Mouse (Mus musculus): ENCODE data around the gene Gm3402. TPM values are rescaled to one million over a fixed set of nuclear protein-coding genes. Genes with fewer than 3 reads are reported as not detected.
"Not testable (repeated sequence)": the region's sequence is repeated elsewhere in the genome, so short reads cannot be mapped to it uniquely, and the experiment has no call there.

The Gm3402 gene
- not detected in 2 replicates for polyA plus RNA-seq (2015; fragmentation: Nextera tagmentation; extraction: Ambion mirVana)

- not testable (repeated sequence) for H3K4me2 ChIP-seq (ENCODE audit: low read length); H3K27ac ChIP-seq (ENCODE audit: low read length); H3K36me3 ChIP-seq (ENCODE audit: control insufficient read depth, insufficient read depth); ATAC-seq; H3K4me3 ChIP-seq (replicated peaks; ENCODE audit: low read length); H3K9ac ChIP-seq (replicated peaks; ENCODE audit: low read depth, low read length); H3K27me3 ChIP-seq (replicated peaks; ENCODE audit: control insufficient read depth, insufficient read depth, low read length); H3K4me1 ChIP-seq (replicated peaks; ENCODE audit: control insufficient read depth, insufficient read depth, low read length); H3K9me3 ChIP-seq (ENCODE audit: control insufficient read depth, low read length)
- WGBS = no CpG with 5 or more reads among the region's 5 CpGs
Observed at GRCm38 (mm10) chr5:146513823-146514222, at the start of gene Gm3402. Gm3402 (plus strand) TSS chr5:146514123.

- 92% methylated on average over 19 of the region's 19 CpGs for WGBS
- no peak overlapping the region for H3K4me3 ChIP-seq (replicated peaks; ENCODE audit: low read length)
- no peaks in the 10 kb centered on the region for H3K4me1 ChIP-seq (replicated peaks; ENCODE audit: control insufficient read depth, insufficient read depth, low read length)
- H3K27me3 ChIP-seq (replicated peaks; ENCODE audit: control insufficient read depth, insufficient read depth, low read length) = no peaks in the 10 kb centered on the region
- no peaks in the 10 kb centered on the region for H3K9me3 ChIP-seq (ENCODE audit: control insufficient read depth, low read length)
- H3K36me3 ChIP-seq (ENCODE audit: control insufficient read depth, insufficient read depth) = 0 out of 2 replicates have a peak, but pooled peaks cover 2% of the 10 kb centered on the region
- no peak for ATAC-seq
- no peak overlapping the region for H3K4me2 ChIP-seq (ENCODE audit: low read length)
- H3K9ac ChIP-seq (replicated peaks; ENCODE audit: low read depth, low read length) = no peak overlapping the region
- no peak overlapping the region for H3K27ac ChIP-seq (ENCODE audit: low read length)
Observed at GRCm38 (mm10) chr5:146466663-146467062, 47.3 kb upstream of the Gm3402 start.

- no peak for ATAC-seq
- 0 out of 2 replicates have a peak, but pooled peaks cover 2% of the 10 kb centered on the region for H3K36me3 ChIP-seq (ENCODE audit: control insufficient read depth, insufficient read depth)
- no peak overlapping the region for H3K4me3 ChIP-seq (replicated peaks; ENCODE audit: low read length)
- H3K9me3 ChIP-seq (ENCODE audit: control insufficient read depth, low read length) = no peaks in the 10 kb centered on the region
- WGBS = 80% methylated on average over 9 of the region's 9 CpGs
- H3K9ac ChIP-seq (replicated peaks; ENCODE audit: low read depth, low read length) = no peak overlapping the region
- H3K4me2 ChIP-seq (ENCODE audit: low read length) = no peak overlapping the region
- H3K4me1 ChIP-seq (replicated peaks; ENCODE audit: control insufficient read depth, insufficient read depth, low read length) = no peaks in the 10 kb centered on the region
- H3K27me3 ChIP-seq (replicated peaks; ENCODE audit: control insufficient read depth, insufficient read depth, low read length) = no peaks in the 10 kb centered on the region
- no peak overlapping the region for H3K27ac ChIP-seq (ENCODE audit: low read length)
Observed at GRCm38 (mm10) chr5:146468311-146468710, 45.6 kb upstream of the Gm3402 start.

GRCm38 (mm10) chr5:146470821-146471220, 43.1 kb upstream of the Gm3402 start:
- no peaks in the 10 kb centered on the region for H3K9me3 ChIP-seq (ENCODE audit: control insufficient read depth, low read length)
- 93% methylated on average over 9 of the region's 9 CpGs for WGBS
- no peak overlapping the region for H3K9ac ChIP-seq (replicated peaks; ENCODE audit: low read depth, low read length)
- no peak for ATAC-seq
- H3K27me3 ChIP-seq (replicated peaks; ENCODE audit: control insufficient read depth, insufficient read depth, low read length) = no peaks in the 10 kb centered on the region
- H3K4me2 ChIP-seq (ENCODE audit: low read length) = no peak overlapping the region
- H3K36me3 ChIP-seq (ENCODE audit: control insufficient read depth, insufficient read depth) = 0 out of 2 replicates have a peak, but pooled peaks cover 2% of the 10 kb centered on the region
- H3K27ac ChIP-seq (ENCODE audit: low read length) = no peak overlapping the region
- no peak overlapping the region for H3K4me3 ChIP-seq (replicated peaks; ENCODE audit: low read length)
- no peaks in the 10 kb centered on the region for H3K4me1 ChIP-seq (replicated peaks; ENCODE audit: control insufficient read depth, insufficient read depth, low read length)

DNA sequence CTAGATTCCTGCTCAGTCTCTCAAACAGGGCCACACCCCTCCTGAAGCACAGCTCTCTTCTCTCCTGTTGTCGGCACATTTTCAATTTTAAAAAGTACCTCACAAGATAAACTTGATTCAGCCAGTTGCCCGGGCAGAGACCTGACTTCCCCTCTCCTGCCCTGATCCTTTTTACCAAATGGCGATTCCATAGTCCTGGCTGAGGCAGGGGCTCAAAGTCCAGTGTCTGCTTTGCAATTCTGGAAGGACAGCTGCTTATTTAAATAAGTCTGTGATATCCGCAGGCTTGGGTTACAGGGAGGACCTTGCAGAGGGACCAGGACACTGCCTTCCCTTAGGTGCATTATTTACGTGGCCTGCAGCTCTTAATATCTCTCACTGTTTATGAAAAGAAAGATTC, 42.6 kb upstream of the Gm3402 start:
- WGBS = 93% methylated on average over 5 of the region's 5 CpGs
- Histone ChIP-seq H3K4me3 (replicated peaks; ENCODE audit: low read length) (no peak overlapping the region), H3K4me1 (replicated peaks; ENCODE audit: control insufficient read depth, insufficient read depth, low read length) (no peaks in the 10 kb centered on the region), H3K9me3 (ENCODE audit: control insufficient read depth, low read length) (no peaks in the 10 kb centered on the region), H3K4me2 (ENCODE audit: low read length) (no peak overlapping the region), H3K36me3 (ENCODE audit: control insufficient read depth, insufficient read depth) (0 out of 2 replicates have a peak, but pooled peaks cover 2% of the 10 kb centered on the region), H3K9ac (replicated peaks; ENCODE audit: low read depth, low read length) (no peak overlapping the region), H3K27ac (ENCODE audit: low read length) (no peak overlapping the region), H3K27me3 (replicated peaks; ENCODE audit: control insufficient read depth, insufficient read depth, low read length) (no peaks in the 10 kb centered on the region)
- ATAC-seq = no peak

DNA sequence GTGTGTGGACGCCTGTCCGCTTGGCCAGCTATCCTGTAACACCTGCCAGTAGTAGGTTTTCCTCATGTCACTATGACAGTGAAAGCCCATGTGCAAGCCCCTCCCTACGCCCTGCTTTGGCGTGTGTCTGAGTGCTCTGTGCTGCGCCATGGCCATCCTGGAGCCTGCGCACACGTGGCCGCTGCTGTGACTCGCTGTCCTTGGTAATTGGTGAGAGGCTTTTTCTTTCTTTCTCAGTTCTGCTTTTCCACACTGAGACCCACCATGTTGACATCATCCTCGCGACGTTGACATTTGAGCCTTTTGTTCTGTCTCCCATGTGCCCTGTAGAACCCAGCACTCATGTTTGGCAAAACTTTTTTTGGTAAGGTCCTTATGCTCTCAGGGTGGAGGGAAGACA, 42.1 kb upstream of the Gm3402 start:
- no peak for ATAC-seq
- no peaks in the 10 kb centered on the region for H3K9me3 ChIP-seq (ENCODE audit: control insufficient read depth, low read length)
- 92% methylated on average over 12 of the region's 12 CpGs for WGBS
- H3K4me2 ChIP-seq (ENCODE audit: low read length) = no peak overlapping the region
- no peak overlapping the region for H3K9ac ChIP-seq (replicated peaks; ENCODE audit: low read depth, low read length)
- H3K36me3 ChIP-seq (ENCODE audit: control insufficient read depth, insufficient read depth) = 0 out of 2 replicates have a peak, but pooled peaks cover 2% of the 10 kb centered on the region
- H3K27ac ChIP-seq (ENCODE audit: low read length) = no peak overlapping the region
- no peaks in the 10 kb centered on the region for H3K27me3 ChIP-seq (replicated peaks; ENCODE audit: control insufficient read depth, insufficient read depth, low read length)
- no peak overlapping the region for H3K4me3 ChIP-seq (replicated peaks; ENCODE audit: low read length)
- H3K4me1 ChIP-seq (replicated peaks; ENCODE audit: control insufficient read depth, insufficient read depth, low read length) = no peaks in the 10 kb centered on the region

- 17% methylated on average over 4 of the region's 4 CpGs for WGBS
Observed at GRCm38 (mm10) chr5:146479564-146479963, 34.4 kb upstream of the Gm3402 start.

DNA sequence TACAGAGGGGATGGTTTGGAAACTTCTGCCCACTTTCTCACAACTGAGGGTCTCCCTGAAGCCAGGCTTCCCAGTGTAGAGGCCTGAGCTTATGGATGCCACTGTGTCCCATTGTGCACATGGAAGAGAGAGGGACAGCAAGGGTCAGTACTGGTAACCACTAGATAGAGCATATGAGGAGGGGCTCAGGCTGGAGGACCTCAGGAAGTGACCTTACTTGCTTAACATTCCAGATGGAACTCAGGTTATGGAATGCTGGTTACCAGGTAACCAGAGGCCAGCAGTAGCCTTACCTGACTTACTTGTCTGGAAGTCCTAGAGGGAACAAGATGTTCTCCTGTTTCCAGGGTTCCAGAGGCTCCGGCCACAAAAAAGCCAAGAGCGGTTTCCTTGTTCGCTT, 32.3 kb upstream of the Gm3402 start, which contains the start of gene Gm6408:
Gene Gm6408 (plus strand): TSS at position 301 of the 400 bp plus-strand sequence.
- not testable (repeated sequence) for ATAC-seq; H3K4me2 ChIP-seq (ENCODE audit: low read length); H3K27ac ChIP-seq (ENCODE audit: low read length); H3K4me1 ChIP-seq (replicated peaks; ENCODE audit: control insufficient read depth, insufficient read depth, low read length); H3K27me3 ChIP-seq (replicated peaks; ENCODE audit: control insufficient read depth, insufficient read depth, low read length); H3K9ac ChIP-seq (replicated peaks; ENCODE audit: low read depth, low read length); H3K4me3 ChIP-seq (replicated peaks; ENCODE audit: low read length); H3K9me3 ChIP-seq (ENCODE audit: control insufficient read depth, low read length); H3K36me3 ChIP-seq (ENCODE audit: control insufficient read depth, insufficient read depth)
- 86% methylated on average over 1 of the region's 3 CpGs for WGBS

More at GRCm38 (mm10) chr5:146479564-146479963, 34.4 kb upstream of the Gm3402 start:
- not testable (repeated sequence) for ATAC-seq; H3K27ac ChIP-seq (ENCODE audit: low read length); H3K4me2 ChIP-seq (ENCODE audit: low read length); H3K4me3 ChIP-seq (replicated peaks; ENCODE audit: low read length); H3K9me3 ChIP-seq (ENCODE audit: control insufficient read depth, low read length); H3K9ac ChIP-seq (replicated peaks; ENCODE audit: low read depth, low read length); H3K36me3 ChIP-seq (ENCODE audit: control insufficient read depth, insufficient read depth); H3K4me1 ChIP-seq (replicated peaks; ENCODE audit: control insufficient read depth, insufficient read depth, low read length); H3K27me3 ChIP-seq (replicated peaks; ENCODE audit: control insufficient read depth, insufficient read depth, low read length)

DNA sequence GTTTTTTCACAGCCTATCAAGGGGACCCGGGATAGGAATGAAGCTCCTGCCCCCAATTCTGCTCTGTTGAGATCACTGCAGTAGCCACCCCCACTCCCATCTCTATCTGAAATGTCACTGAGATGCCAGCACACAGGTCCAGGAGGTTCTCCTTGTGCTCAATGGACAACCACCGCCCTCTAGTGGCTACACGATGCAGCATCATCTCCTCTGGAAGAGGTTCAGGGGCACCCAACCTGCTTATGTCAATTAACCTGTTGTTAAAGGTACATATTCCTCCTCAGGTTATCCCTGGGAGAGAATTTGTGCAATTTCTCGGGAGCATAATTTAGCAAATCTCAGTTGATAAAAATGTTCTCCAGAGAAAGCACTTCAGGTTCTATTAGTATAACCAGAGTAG, 25.0 kb upstream of the Gm3402 start:
- not testable (repeated sequence) for H3K9ac ChIP-seq (replicated peaks; ENCODE audit: low read depth, low read length); H3K27ac ChIP-seq (ENCODE audit: low read length); H3K4me2 ChIP-seq (ENCODE audit: low read length); H3K9me3 ChIP-seq (ENCODE audit: control insufficient read depth, low read length); H3K4me3 ChIP-seq (replicated peaks; ENCODE audit: low read length); H3K36me3 ChIP-seq (ENCODE audit: control insufficient read depth, insufficient read depth); H3K4me1 ChIP-seq (replicated peaks; ENCODE audit: control insufficient read depth, insufficient read depth, low read length); H3K27me3 ChIP-seq (replicated peaks; ENCODE audit: control insufficient read depth, insufficient read depth, low read length); ATAC-seq
- 9% methylated on average over 3 of the region's 4 CpGs for WGBS

GRCm38 (mm10) chr5:146491063-146491462, 22.9 kb upstream of the Gm3402 start, which contains the start of gene Gm6370:
Gm6370 (plus strand) TSS chr5:146491363.
- H3K4me2 ChIP-seq (ENCODE audit: low read length); H3K4me1 ChIP-seq (replicated peaks; ENCODE audit: control insufficient read depth, insufficient read depth, low read length); H3K27ac ChIP-seq (ENCODE audit: low read length); H3K9me3 ChIP-seq (ENCODE audit: control insufficient read depth, low read length); ATAC-seq; H3K4me3 ChIP-seq (replicated peaks; ENCODE audit: low read length); H3K9ac ChIP-seq (replicated peaks; ENCODE audit: low read depth, low read length); H3K27me3 ChIP-seq (replicated peaks; ENCODE audit: control insufficient read depth, insufficient read depth, low read length); H3K36me3 ChIP-seq (ENCODE audit: control insufficient read depth, insufficient read depth): not testable (repeated sequence)
- WGBS = no CpG with 5 or more reads among the region's 5 CpGs
